Mouse (Mus musculus) testis, adult 2 months (tissue): ENCODE measurements around the gene Phactr1.
A peak's percentile ranks its signal among the peaks of the same experiment; 100 is the strongest.

Experiments used
- CTCF ChIP-seq: fragments of 200-500 bp; IDR thresholded peaks from 2 replicates; pipeline ENCODE4 v1.5.1; 2012; ENCODE audit warnings: low read depth, mild to moderate bottlenecking, inconsistent platforms, low read length, moderate library complexity; ENCODE audit not compliant: control insufficient read depth, insufficient read depth, insufficient replicate concordance
- POLR2A ChIP-seq: fragments of 200-500 bp; IDR thresholded peaks from 2 replicates; pipeline ENCODE4 v1.6.1; 2012; ENCODE audit warnings: low read depth, mild to moderate bottlenecking, inconsistent platforms, low read length, moderate library complexity; ENCODE audit not compliant: control insufficient read depth

DNA sequence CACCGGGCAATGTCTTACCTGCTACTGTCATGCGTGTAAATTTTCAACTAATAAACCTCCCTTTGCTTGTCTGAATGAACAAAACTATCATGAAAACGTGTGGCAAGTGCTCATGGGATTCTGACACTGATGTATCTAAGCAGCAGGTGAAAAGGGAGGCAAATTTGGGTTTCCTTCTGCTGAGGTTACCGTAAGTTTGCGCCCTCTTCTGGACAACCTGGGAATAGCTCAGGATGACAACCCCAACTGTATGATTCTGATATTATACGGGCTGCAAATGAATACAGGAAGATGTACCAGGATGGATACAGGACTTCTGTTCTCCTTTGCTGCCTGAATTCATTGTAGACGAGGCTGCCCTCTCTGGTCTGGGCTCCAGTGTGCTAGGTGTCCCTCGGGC, 146.2 kb downstream of the Phactr1 start:
- TF ChIP-seq CTCF (peak; percentile 31; the same call in 1 of the 2 replicates), POLR2A (no peak)
